Mouse (Mus musculus) left cerebral cortex, postnatal 4 days (tissue): ENCODE measurements around the gene Synj2. TPM values are rescaled to one million over a fixed set of nuclear protein-coding genes. Genes with fewer than 3 reads are reported as not detected.
A peak's percentile ranks its signal among the peaks of the same experiment; 100 is the strongest.
"Not testable (repeated sequence)": the region's sequence is repeated elsewhere in the genome, so short reads cannot be mapped to it uniquely, and the experiment has no call there.

Experiments used
- DNase-seq: peaks from one replicate; pipeline ENCODE4 v3.0.0-alpha.2; 2022
- intact Hi-C: fragments of 180-260 bp; cut with DNase I; formaldehyde crosslinking; loops from one replicate; pipeline ENCODE4 v1.15.1; 2025
- total RNA-seq, 2 experiments: library from RNA; stranded (reverse); gene quantifications; 2 replicates each; pipeline ENCODE4 v1.2.3; 2021

The Synj2 gene
- total RNA-seq, 2 experiments from 2014 or later = 9.7 to 13.3 TPM

GRCm38 (mm10) chr17:6020636-6021035 lies 79.6 kb downstream of the Synj2 start:
- DNase-seq = no peak
- intact Hi-C loops = no loop called here

GRCm38 (mm10) chr17:6021374-6021789 lies 80.3 kb downstream of the Synj2 start:
- intact Hi-C loops, DNase-seq: not testable (repeated sequence)

- intact Hi-C loops = no loop called here
- no peak for DNase-seq
Observed at GRCm38 (mm10) chr17:6025831-6026230, 84.8 kb downstream of the Synj2 start.

GRCm38 (mm10) chr17:6035661-6036060 lies 94.6 kb downstream of the Synj2 start:
- intact Hi-C loops = no loop called here
- no peak for DNase-seq

GRCm38 (mm10) chr17:6036458-6036857 lies 95.4 kb downstream of the Synj2 start:
- DNase-seq = no peak
- intact Hi-C loops = no loop called here

- DNase-seq = no peak
- intact Hi-C loops = no loop called here
Observed at GRCm38 (mm10) chr17:6036872-6037271, 95.8 kb downstream of the Synj2 start.

- no peak for DNase-seq
- intact Hi-C loops = no loop called here
Observed at GRCm38 (mm10) chr17:6037507-6037906, 96.4 kb downstream of the Synj2 start.

- intact Hi-C loops = no loop called here
- no peak for DNase-seq
Observed at GRCm38 (mm10) chr17:6052801-6053200, 111.7 kb downstream of the Synj2 start.

- peak; percentile 19 for DNase-seq
Observed at GRCm38 (mm10) chr17:6054934-6055355, 113.9 kb downstream of the Synj2 start.

GRCm38 (mm10) chr17:6062793-6063192 lies 121.7 kb downstream of the Synj2 start:
- DNase-seq = no peak
- intact Hi-C loops = no loop called here

More at GRCm38 (mm10) chr17:6054934-6055355, 113.9 kb downstream of the Synj2 start:
- intact Hi-C loops = no loop called here

- intact Hi-C loops = no loop called here
- no peak for DNase-seq
Observed at GRCm38 (mm10) chr17:6063532-6063931, 122.5 kb downstream of the Synj2 start.

- no peak for DNase-seq
- intact Hi-C loops = no loop called here
Observed at GRCm38 (mm10) chr17:6066021-6066420, 124.9 kb downstream of the Synj2 start.

- intact Hi-C loops = no loop called here
- DNase-seq = no peak
Observed at GRCm38 (mm10) chr17:6067613-6068012, 126.5 kb downstream of the Synj2 start.

- intact Hi-C loops = no loop called here
- DNase-seq = no peak
Observed at GRCm38 (mm10) chr17:6069866-6070265, 128.8 kb downstream of the Synj2 start.

- intact Hi-C loops = no loop called here
- DNase-seq = no peak
Observed at GRCm38 (mm10) chr17:6073405-6073804, 132.3 kb downstream of the Synj2 start.

GRCm38 (mm10) chr17:6079287-6080122 lies 138.4 kb downstream of the Synj2 start, which contains the start of the genes Serac1 and Gtf2h5:
Gene Serac1, minus strand, starts transcription at chr17:6079741.
Gene Gtf2h5, plus strand, starts transcription at chr17:6079786.
- DNase-seq = peak; percentile 99
- intact Hi-C loops = no loop called here

GRCm38 (mm10) chr17:6083323-6083890 lies 142.3 kb downstream of the Synj2 start:
- DNase-seq = no peak
- intact Hi-C loops = no loop called here

GRCm38 (mm10) chr17:6091604-6092003 lies 150.5 kb downstream of the Synj2 start:
- no peak for DNase-seq
- intact Hi-C loops = no loop called here
